Mouse (Mus musculus): ENCODE results near the gene Apobec4. TPM values are rescaled to one million over a fixed set of nuclear protein-coding genes. Genes with fewer than 3 reads are reported as not detected.

Gene Apobec4
- polyA plus RNA-seq, 1 experiment: 0.46 TPM

GRCm38 (mm10) chr1:152720969-152721368 lies 29.4 kb upstream of the Apobec4 start:
- TF ChIP-seq CTCF (IDR thresholded peaks at IDR 0.05; ENCODE audit: insufficient read depth, low read length) (no peak), POLR2A (IDR thresholded peaks at IDR 0.05; ENCODE audit: borderline replicate concordance, extremely low read depth, low read depth, low read length) (no peak)
- Histone ChIP-seq H3K4me1 (ENCODE audit: control insufficient read depth, insufficient read depth, low read length) (peaks cover 2% of the 10 kb centered on the region; the same call in 1 of the 2 replicates), H3K4me3 (replicated peaks; ENCODE audit: extremely low read depth, low read depth, low read length) (no peak overlapping the region)
- DNase-seq: no peak
- 38% methylated on average over 4 of the region's 4 CpGs for WGBS

- peaks cover 2% of the 10 kb centered on the region; the same call in 1 of the 2 replicates for H3K4me1 ChIP-seq (ENCODE audit: control insufficient read depth, insufficient read depth, low read length)
- TF ChIP-seq POLR2A (IDR thresholded peaks at IDR 0.05; ENCODE audit: borderline replicate concordance, extremely low read depth, low read depth, low read length): no peak
- no peak for TF ChIP-seq CTCF (IDR thresholded peaks at IDR 0.05; ENCODE audit: insufficient read depth, low read length)
- H3K4me3 ChIP-seq (replicated peaks; ENCODE audit: extremely low read depth, low read depth, low read length): no peak overlapping the region
- no peak for DNase-seq
- WGBS: 76% methylated on average over 11 of the region's 11 CpGs
These were observed 28.7 kb upstream of the Apobec4 start for GRCm38 (mm10) chr1:152721535-152722198.

GRCm38 (mm10) chr1:152724286-152724685 lies 26.1 kb upstream of the Apobec4 start:
- H3K4me1 ChIP-seq (ENCODE audit: control insufficient read depth, insufficient read depth, low read length): peaks cover 2% of the 10 kb centered on the region; the same call in 1 of the 2 replicates
- TF ChIP-seq CTCF (IDR thresholded peaks at IDR 0.05; ENCODE audit: insufficient read depth, low read length): peak; percentile 42; the same call in 1 of the 2 replicates
- no peak for TF ChIP-seq POLR2A (IDR thresholded peaks at IDR 0.05; ENCODE audit: borderline replicate concordance, extremely low read depth, low read depth, low read length)
- no peak for DNase-seq
- H3K4me3 ChIP-seq (replicated peaks; ENCODE audit: extremely low read depth, low read depth, low read length): no peak overlapping the region

GRCm38 (mm10) chr1:152726095-152726494 lies 24.3 kb upstream of the Apobec4 start:
- no peak for DNase-seq
- no peaks in the 10 kb centered on the region for H3K4me1 ChIP-seq (ENCODE audit: control insufficient read depth, insufficient read depth, low read length)
- WGBS: 46% methylated on average over 3 of the region's 3 CpGs
- no peak overlapping the region for H3K4me3 ChIP-seq (replicated peaks; ENCODE audit: extremely low read depth, low read depth, low read length)
- no peak for TF ChIP-seq POLR2A (IDR thresholded peaks at IDR 0.05; ENCODE audit: borderline replicate concordance, extremely low read depth, low read depth, low read length)

DNA sequence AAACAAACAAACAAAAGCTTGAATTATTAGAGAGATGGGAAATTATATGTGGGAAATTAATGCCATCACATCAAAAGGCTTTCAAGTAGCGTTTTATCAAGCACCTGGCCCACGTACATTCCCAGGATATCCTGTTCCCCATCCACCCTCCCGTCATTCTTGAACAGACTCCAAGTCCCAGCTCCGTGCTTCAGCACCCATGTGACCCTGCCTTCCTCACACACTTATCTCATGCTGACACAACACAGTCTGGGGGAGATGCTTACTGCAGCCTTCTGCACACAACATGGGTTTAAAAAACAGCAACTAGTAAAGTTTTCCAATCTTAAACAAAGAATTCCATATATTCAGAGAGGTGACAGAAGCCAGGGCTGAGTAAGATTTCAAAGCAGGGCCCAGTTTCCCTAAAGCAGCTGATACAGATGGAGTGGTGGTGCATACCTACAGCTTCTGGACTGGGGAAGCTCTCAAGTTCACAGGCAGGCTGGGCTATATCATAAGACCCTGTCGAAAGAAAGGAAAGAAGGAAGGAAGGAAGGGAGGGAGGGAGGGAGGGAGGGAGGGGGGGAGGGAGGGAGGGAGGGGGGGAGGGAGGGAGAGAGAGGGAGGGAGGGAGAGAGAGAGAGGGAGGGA lies 22.6 kb upstream of the Apobec4 start:
- Histone ChIP-seq H3K4me1 (ENCODE audit: control insufficient read depth, insufficient read depth, low read length) (no peaks in the 10 kb centered on the region), H3K4me3 (replicated peaks; ENCODE audit: extremely low read depth, low read depth, low read length) (no peak overlapping the region)
- no peak for TF ChIP-seq CTCF (IDR thresholded peaks at IDR 0.05; ENCODE audit: insufficient read depth, low read length)
- TF ChIP-seq POLR2A (IDR thresholded peaks at IDR 0.05; ENCODE audit: borderline replicate concordance, extremely low read depth, low read depth, low read length): no peak
- WGBS: 9% methylated on average over 5 of the region's 5 CpGs
- no peak for DNase-seq

- no peak for DNase-seq
- WGBS: 72% methylated on average over 9 of the region's 9 CpGs
- Histone ChIP-seq H3K4me1 (ENCODE audit: control insufficient read depth, insufficient read depth, low read length) (peaks cover 3% of the 10 kb centered on the region; the same call in 1 of the 2 replicates), H3K4me3 (replicated peaks; ENCODE audit: extremely low read depth, low read depth, low read length) (no peak overlapping the region)
- no peak for TF ChIP-seq POLR2A (IDR thresholded peaks at IDR 0.05; ENCODE audit: borderline replicate concordance, extremely low read depth, low read depth, low read length)
- TF ChIP-seq CTCF (IDR thresholded peaks at IDR 0.05; ENCODE audit: insufficient read depth, low read length): no peak
These were observed 11.6 kb upstream of the Apobec4 start for GRCm38 (mm10) chr1:152738793-152739192.

DNA sequence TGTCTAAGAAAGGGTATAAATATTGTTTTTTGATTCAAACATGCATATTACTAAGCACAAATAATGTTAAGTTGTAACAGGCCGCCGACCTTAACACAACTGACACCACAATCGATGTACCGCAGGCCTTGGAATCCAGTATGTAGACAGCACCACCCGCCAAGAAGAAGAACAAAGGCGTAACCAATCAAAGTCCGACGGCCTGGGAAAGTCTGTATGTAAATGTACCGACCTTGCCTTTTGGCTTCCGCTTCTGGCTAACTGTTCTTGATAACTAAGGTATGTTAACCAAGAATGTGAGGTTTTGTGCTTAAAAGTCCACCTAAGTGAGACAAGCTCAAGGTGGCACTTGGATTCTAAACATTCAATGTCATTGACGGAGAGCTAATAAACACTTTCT lies 11.0 kb upstream of the Apobec4 start:
- Histone ChIP-seq H3K4me1 (ENCODE audit: control insufficient read depth, insufficient read depth, low read length) (peaks cover 3% of the 10 kb centered on the region; the same call in 1 of the 2 replicates), H3K4me3 (replicated peaks; ENCODE audit: extremely low read depth, low read depth, low read length) (no peak overlapping the region)
- WGBS: 91% methylated on average over 11 of the region's 11 CpGs
- DNase-seq: no peak
- no peak for TF ChIP-seq POLR2A (IDR thresholded peaks at IDR 0.05; ENCODE audit: borderline replicate concordance, extremely low read depth, low read depth, low read length)
- TF ChIP-seq CTCF (IDR thresholded peaks at IDR 0.05; ENCODE audit: insufficient read depth, low read length): no peak

- Histone ChIP-seq H3K4me1 (ENCODE audit: control insufficient read depth, insufficient read depth, low read length) (peaks cover 3% of the 10 kb centered on the region; the same call in 1 of the 2 replicates), H3K4me3 (replicated peaks; ENCODE audit: extremely low read depth, low read depth, low read length) (no peak overlapping the region)
- WGBS: 39% methylated on average over 15 of the region's 15 CpGs
- no peak for DNase-seq
- TF ChIP-seq CTCF (IDR thresholded peaks at IDR 0.05; ENCODE audit: insufficient read depth, low read length) (no peak), POLR2A (IDR thresholded peaks at IDR 0.05; ENCODE audit: borderline replicate concordance, extremely low read depth, low read depth, low read length) (no peak)
These were observed 7.1 kb upstream of the Apobec4 start for GRCm38 (mm10) chr1:152743095-152743826.

DNA sequence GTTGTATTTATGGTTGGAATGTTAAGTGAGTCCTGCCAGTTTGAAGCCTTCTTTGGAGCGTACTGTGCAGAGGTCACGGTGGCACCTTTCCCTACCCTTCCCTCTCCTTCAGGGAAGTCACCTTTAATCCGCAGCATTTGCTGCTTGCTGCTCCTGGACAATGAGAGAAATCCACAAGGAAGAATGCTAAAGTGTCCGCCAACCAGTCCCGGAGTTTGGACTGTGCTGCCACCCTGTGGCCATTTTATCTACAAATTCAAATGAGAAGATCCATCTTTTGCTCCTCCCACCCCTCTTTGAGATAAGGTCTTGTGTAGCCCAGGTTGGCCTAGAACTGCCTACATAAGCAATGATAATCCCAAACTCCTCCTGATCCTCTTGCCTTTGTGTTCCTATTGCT lies 3.9 kb upstream of the Apobec4 start:
- no peak overlapping the region for H3K4me3 ChIP-seq (replicated peaks; ENCODE audit: extremely low read depth, low read depth, low read length)
- peaks cover 3% of the 10 kb centered on the region for H3K4me1 ChIP-seq (ENCODE audit: control insufficient read depth, insufficient read depth, low read length)
- DNase-seq: peak; percentile 78
- TF ChIP-seq CTCF (IDR thresholded peaks at IDR 0.05; ENCODE audit: insufficient read depth, low read length) (peak; percentile 83), POLR2A (IDR thresholded peaks at IDR 0.05; ENCODE audit: borderline replicate concordance, extremely low read depth, low read depth, low read length) (no peak)
- WGBS: 6% methylated on average over 5 of the region's 5 CpGs
